Mouse (Mus musculus): ENCODE measurements around the gene 4930469K13Rik. TPM values are rescaled to one million over a fixed set of nuclear protein-coding genes. Genes with fewer than 3 reads are reported as not detected.

4930469K13Rik gene
- total RNA-seq, 2 experiments from 2014 or later = not detected

- no peak for DNase-seq
Observed at GRCm38 (mm10) chr11:34078581-34078980, 19.8 kb downstream of the 4930469K13Rik start.

- no peak for DNase-seq
Observed at GRCm38 (mm10) chr11:34077870-34078269, 20.5 kb downstream of the 4930469K13Rik start.

GRCm38 (mm10) chr11:34073776-34074175 lies 24.6 kb downstream of the 4930469K13Rik start:
- DNase-seq = no peak

GRCm38 (mm10) chr11:34072309-34072708 lies 26.0 kb downstream of the 4930469K13Rik start:
- DNase-seq = no peak

- no peak for DNase-seq
Observed at GRCm38 (mm10) chr11:34070596-34070995, 27.8 kb downstream of the 4930469K13Rik start.

- DNase-seq = peak; percentile 33
Observed at GRCm38 (mm10) chr11:34063702-34064485, 34.5 kb downstream of the 4930469K13Rik start.

DNA sequence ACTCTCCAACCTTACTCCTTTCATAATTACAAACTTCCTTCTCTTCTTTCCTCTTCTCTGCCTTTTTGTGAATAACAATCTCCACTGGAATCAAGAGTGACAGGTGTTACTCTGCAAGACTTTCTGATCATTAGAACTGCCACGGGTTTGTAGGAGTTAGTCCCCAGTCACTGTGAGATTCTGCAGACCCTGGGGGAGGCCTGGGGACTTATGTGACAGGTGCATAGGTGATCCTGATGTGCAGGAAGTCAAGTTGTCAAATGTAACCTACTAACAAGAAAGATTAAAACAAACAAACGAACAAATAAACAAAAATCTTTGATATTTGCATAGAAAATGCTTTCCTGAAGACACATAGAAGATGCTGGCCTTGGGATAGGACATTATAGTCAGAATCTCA lies 35.1 kb downstream of the 4930469K13Rik start:
- DNase-seq = no peak

GRCm38 (mm10) chr11:34061740-34062139 lies 36.6 kb downstream of the 4930469K13Rik start:
- no peak for DNase-seq

DNA sequence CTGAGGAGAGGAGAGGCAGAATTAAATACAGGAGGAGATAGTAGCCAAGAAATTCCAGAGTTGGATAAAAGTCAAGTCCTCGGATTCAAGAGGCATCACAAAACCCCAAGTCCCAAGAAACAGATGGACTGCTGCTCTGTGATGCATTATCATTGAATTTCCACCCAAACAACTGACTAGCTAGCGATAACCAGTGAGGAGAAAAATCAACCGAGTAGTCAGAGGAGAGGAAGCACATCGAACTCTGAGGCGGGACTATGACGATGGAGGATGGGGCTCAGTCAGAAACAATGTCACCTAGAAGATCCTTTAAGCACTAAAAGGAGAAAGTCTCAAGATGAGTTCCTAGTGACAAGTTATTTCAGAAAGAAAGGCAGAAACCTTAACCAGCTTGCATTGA lies 39.4 kb downstream of the 4930469K13Rik start:
- DNase-seq = no peak

GRCm38 (mm10) chr11:34058332-34058731 lies 40.0 kb downstream of the 4930469K13Rik start:
- DNase-seq = no peak

GRCm38 (mm10) chr11:34056715-34057114 lies 41.6 kb downstream of the 4930469K13Rik start:
- DNase-seq = no peak

DNA sequence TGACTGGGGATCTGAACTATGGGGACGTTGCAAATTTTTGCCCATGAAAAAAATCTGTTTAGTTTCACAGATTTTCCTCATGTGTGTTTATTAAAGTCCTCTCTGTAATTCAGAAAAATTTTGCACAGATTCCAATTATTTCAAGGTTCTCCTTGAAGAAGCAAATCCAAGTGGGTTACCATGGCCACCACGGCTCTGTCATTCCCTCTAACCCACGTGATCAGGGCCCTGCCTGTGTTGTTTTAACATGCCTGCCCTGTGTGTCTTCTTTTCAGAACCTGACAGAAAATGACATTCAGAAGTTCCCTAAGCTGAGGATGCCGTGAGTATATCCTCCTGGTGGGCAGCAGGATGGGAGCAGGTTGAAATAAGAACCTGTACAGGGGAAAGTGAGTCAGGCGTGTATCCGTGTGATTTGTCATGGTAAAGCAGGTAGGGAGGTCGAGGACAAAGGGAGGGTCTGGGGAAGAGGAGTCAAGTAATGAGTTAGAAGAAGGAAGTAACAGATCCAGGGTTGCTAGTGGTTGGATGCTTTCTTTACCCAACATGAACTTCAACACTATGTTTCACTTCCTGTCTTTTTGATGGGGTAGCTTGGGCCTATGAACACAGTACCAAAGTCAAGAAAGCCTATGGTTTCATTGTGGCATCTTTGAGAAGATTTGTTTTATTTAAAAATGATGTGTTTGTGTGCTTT lies 44.2 kb downstream of the 4930469K13Rik start:
- no peak for DNase-seq

DNA sequence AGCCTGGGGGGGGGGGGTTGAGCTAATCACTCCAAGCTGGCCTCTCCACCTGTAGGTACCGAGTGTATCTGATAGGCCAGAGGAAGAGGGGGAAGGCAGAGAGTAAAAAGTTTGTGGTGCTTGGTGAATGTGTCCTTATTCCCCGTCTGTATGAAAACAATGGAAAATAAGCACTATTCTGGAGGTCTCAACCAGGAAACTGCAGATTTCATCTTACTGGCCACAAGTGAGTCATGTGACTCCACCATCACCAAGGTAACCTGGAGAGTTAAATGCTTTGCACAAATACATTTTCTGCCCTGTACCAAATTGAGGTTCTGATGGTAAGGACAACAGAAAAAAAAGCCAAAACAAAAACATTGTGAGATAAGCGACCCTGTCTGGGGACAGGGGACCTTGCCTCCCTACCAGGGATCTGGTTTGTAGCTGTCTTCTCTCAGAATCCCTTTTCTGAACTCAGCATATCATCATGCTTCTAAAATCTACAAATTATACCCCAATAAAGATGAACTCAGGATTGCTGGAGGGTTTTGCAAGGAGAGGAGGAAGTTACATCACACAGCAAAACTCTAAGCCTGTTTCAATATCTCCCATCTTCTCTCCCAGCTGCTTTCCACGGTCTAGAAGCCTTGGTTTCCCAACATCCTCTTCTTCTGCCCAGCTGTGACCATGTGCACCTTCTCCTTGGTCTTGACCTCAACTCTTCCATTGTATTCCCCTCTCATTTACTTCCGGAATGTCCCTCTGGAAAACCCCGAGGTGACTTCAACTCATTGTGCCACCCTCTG lies 45.1 kb downstream of the 4930469K13Rik start:
- DNase-seq = no peak

GRCm38 (mm10) chr11:34050643-34051042 lies 47.7 kb downstream of the 4930469K13Rik start:
- DNase-seq = no peak

DNA sequence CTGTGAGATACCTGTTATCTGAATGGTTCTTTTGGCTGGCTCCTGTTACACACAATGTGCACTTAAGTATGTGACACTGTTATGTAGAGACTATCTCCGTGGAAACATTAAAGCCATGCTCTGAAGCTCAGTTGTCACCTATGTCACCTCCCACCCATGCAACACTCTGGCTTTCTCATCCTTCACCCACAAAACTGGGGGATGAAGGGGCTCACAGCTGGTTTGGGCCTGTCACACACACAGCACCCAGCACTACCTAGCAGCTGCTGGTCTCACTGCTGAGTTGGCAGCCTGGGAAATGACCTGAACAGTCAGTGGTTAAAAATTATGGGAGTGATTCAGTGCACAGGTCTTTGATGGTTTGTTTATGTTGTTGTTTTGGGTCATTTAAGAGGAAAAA lies 48.3 kb downstream of the 4930469K13Rik start:
- no peak for DNase-seq

DNA sequence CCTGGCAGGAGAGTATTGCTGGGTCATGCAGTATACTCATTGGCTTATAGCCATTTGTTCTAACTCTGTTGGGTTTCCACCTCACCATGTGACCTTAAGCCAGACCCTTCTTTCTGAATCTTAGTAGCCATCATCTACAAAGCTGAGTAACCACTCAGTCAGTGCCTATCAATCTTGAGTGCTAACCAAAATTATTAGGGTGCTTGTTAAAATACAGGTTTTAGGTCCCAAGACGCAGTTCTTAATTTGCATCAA lies 49.3 kb downstream of the 4930469K13Rik start:
- DNase-seq = no peak

DNA sequence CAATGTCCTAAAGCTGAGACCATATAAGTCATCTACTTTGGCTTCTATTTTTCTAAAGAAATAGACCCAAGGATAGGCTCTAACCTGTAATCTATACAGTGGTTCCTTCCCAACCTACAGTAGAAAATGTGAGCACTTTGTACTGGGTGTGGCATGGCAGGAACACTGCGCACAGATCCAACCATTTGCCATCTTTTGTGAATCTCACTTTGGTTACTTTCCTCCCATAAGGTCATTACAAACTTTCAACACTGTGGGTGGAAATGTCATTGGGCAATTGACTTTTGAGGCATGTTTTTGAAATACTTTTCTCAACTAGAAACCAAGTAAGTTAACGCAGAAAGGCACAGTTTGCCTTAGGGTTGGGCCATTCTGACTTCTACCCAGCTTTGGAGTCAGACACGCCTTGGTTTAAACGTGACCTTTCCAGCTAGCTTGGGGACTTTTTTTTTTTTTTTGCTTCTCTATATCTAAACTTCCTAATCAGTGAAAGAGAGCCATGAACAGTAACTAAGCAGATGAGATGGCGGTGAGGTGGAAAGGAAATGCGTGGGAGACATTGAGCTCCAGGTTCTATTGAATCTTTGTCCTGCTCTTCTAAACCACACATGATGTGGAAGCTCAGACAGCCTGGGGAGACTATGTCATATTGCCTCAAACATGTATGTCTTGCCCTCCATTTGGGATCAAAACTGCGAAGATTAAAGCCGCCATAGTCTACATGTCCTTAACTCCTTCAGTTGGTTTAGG lies 49.8 kb downstream of the 4930469K13Rik start:
- no peak for DNase-seq

DNA sequence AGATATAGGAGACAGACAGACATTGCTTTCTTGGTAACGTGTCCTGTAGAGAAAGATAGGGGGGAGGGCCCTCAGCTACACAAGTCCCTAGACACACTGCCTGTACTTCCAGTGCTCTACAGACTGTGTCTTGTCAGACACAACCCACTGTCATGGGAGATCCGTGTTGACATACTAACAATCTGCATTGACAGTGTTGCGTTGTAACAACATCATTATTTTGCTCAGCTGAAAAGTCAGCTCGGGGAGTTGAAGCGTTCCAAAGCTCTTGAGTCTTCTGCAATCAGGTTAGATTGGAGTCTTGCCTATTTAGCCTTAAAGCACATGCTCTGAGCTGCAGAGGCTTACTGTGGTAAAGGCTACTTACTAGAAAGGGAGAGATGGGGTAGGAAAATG lies 50.8 kb downstream of the 4930469K13Rik start:
- no peak for DNase-seq

DNA sequence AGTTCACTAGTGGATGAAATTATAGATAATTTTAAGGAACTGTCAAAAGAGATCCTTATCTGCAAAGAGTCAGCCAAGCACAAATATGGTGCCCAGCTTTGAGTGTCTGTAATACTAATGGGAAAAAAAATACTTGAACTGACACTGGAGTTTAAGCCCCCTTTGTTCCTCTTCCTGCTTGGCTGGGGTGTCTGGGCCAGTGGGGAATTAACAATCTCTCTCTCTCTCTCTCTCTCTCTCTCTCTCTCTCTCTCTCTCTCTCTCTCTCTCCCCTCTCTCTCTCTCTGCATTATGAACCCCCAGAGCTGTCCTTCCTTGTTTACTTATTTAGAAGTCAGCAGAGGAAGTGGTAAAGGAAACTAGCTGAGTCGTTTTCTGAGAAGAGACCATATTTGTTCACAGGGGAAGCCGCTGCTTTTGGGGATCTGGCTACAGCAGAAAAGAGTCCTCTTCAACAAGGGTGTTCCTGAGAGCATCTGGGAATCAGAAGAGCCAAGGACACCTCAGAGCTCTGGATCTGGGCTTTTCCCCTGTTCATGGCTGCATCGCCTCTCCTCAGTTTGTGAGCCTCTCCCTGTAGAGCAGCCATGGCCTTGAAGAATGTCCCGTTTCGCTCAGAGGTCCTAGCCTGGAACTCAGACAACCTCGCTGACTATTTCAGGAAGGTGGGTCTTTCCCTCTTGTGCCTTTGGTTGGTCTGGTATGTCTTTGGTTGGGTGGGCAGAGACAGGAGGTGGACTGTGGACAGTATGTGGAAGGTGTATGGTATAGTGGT lies 51.4 kb downstream of the 4930469K13Rik start, which contains the start of gene Lcp2:
Lcp2 (plus strand) TSS at position 154 of the 775 bp plus-strand sequence.
- DNase-seq = no peak

DNA sequence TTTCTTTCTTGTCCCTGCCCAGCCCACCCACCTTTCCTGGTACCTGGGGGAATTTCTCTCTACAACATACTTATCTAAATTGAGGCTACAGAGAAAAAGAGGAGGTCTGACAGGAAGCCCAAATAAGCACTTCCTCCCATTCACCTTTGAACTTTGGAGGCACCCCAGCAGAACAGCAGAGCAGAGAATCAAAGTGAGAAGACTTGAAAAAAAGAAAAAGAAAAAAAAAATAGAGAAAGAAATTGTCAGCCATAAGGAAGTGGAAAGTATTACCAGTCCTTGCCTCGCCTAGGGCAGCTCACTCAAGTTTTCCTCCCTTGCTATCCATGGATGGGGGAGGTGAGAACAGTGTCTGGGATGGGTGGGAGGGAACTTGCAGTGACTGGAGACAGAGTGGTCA lies 55.5 kb downstream of the 4930469K13Rik start:
- DNase-seq = no peak

DNA sequence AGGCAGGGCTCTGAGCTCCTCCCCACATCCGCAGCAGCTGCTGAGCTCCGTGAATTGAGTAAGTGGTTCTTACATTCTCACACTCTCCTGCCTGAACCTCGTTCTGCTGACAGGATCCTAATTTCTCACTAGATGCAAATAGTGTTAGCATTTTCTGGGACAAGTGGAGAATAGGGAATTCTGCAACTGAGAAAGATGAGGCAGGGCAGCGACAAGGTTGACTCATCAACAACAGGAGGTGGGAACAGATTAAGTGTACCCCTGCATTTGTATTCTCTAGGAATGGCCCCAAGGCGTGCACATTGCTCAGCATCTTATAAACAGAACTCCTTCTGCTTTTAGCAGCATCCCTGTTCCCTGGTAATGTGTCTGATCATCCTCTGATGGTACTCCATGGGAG lies 58.3 kb downstream of the 4930469K13Rik start:
- DNase-seq = no peak
